Mouse (Mus musculus) right cerebral cortex, postnatal 36 days (tissue): ENCODE results near the gene Tmem30b.
"Not testable (repeated sequence)": the region's sequence is repeated elsewhere in the genome, so short reads cannot be mapped to it uniquely, and the experiment has no call there.

Experiments
- DNase-seq, 2 experiments: peaks; one replicate each; pipeline ENCODE4 v3.0.0; 2022; ENCODE audit warnings: low spot score in 2 of 2, mixed read lengths in 1 of 2

The Tmem30b gene

GRCm38 (mm10) chr12:73558525-73559195 lies 12.5 kb upstream of the Tmem30b start:
- DNase-seq: peak; percentile 22 to 45

- DNase-seq: peak in 1 of 2 experiments; percentile 16
Measured at GRCm38 (mm10) chr12:73554155-73554554, 8.0 kb upstream of the Tmem30b start.

GRCm38 (mm10) chr12:73548259-73548658 lies 2.1 kb upstream of the Tmem30b start:
- no peak for DNase-seq

- DNase-seq: no peak
Measured at GRCm38 (mm10) chr12:73547646-73548045, 1.5 kb upstream of the Tmem30b start.

- no peak for DNase-seq
Measured at GRCm38 (mm10) chr12:73545672-73546085, 513 bp downstream of the Tmem30b start.

- DNase-seq: no peak
Measured at GRCm38 (mm10) chr12:73544736-73545671, 1.2 kb downstream of the Tmem30b start.

- DNase-seq: no peak
Measured at GRCm38 (mm10) chr12:73543191-73543590, 3.0 kb downstream of the Tmem30b start.

- no peak for DNase-seq
Measured at GRCm38 (mm10) chr12:73540402-73540801, 5.8 kb downstream of the Tmem30b start.

GRCm38 (mm10) chr12:73539151-73539550 lies 7.0 kb downstream of the Tmem30b start:
- DNase-seq: no peak

GRCm38 (mm10) chr12:73538139-73538508 lies 8.1 kb downstream of the Tmem30b start:
- DNase-seq: not testable (repeated sequence)

- DNase-seq: no peak
Measured at GRCm38 (mm10) chr12:73537499-73538138, 8.6 kb downstream of the Tmem30b start.

- peak in 1 of 2 experiments; percentile 13 for DNase-seq
Measured at GRCm38 (mm10) chr12:73534591-73534990, 11.6 kb downstream of the Tmem30b start.

GRCm38 (mm10) chr12:73531889-73532479 lies 14.2 kb downstream of the Tmem30b start:
- no peak for DNase-seq

GRCm38 (mm10) chr12:73529590-73529989 lies 16.6 kb downstream of the Tmem30b start:
- no peak for DNase-seq

- no peak for DNase-seq
Measured at GRCm38 (mm10) chr12:73529131-73529530, 17.1 kb downstream of the Tmem30b start.

- not testable (repeated sequence) for DNase-seq
Measured at GRCm38 (mm10) chr12:73528142-73528541, 18.1 kb downstream of the Tmem30b start.

GRCm38 (mm10) chr12:73525254-73525885 lies 20.8 kb downstream of the Tmem30b start:
- no peak for DNase-seq

- no peak for DNase-seq
Measured at GRCm38 (mm10) chr12:73523066-73523465, 23.1 kb downstream of the Tmem30b start.

- DNase-seq: no peak
Measured at GRCm38 (mm10) chr12:73521944-73522343, 24.2 kb downstream of the Tmem30b start.

GRCm38 (mm10) chr12:73521238-73521841 lies 24.9 kb downstream of the Tmem30b start:
- no peak for DNase-seq

- DNase-seq: no peak
Measured at GRCm38 (mm10) chr12:73517768-73518167, 28.4 kb downstream of the Tmem30b start.
